Mouse (Mus musculus) MEL (cell line): ENCODE data around the gene Clasrp. TPM values are rescaled to one million over a fixed set of nuclear protein-coding genes. Genes with fewer than 3 reads are reported as not detected.

Experiments used
- DNase-seq: peaks from one replicate; pipeline ENCODE4 v3.0.0; 2011; ENCODE audit warnings: low read depth, low spot score
- H3K27ac ChIP-seq: 2 replicates; pipeline ENCODE4 v1.5.1; 2012; ENCODE audit warnings: low read depth, mild to moderate bottlenecking, control low read depth, low read length, moderate library complexity; ENCODE audit not compliant: control insufficient read depth
- H3K27me3 ChIP-seq, 2 experiments: fragments of 150-350 bp in 1 of 2; sonication (generic) in 1 of 2; 2 replicates each; pipeline ENCODE4 v1.6.1; 2012; ENCODE audit warnings: low read length in 2 of 2, mild to moderate bottlenecking in 2 of 2, improper control_type of control experiment in 1 of 2, moderate library complexity in 1 of 2; ENCODE audit not compliant: insufficient read depth in 2 of 2, control insufficient read depth in 1 of 2
- H3K36me3 ChIP-seq, 2 experiments: 2 replicates each; pipeline ENCODE4 v1.6.1; 2012 to 2014; ENCODE audit warnings: low read length in 2 of 2, improper control_type of control experiment in 1 of 2, inconsistent platforms in 1 of 2, mild to moderate bottlenecking in 1 of 2; ENCODE audit not compliant: insufficient read depth in 2 of 2, control insufficient read depth in 1 of 2
- H3K4me1 ChIP-seq, 2 experiments: fragments of 150-350 bp in 1 of 2; sonication (generic) in 1 of 2; 2 replicates each; pipeline ENCODE4 v1.6.1; 2012; ENCODE audit warnings: low read length in 2 of 2, improper control_type of control experiment in 1 of 2, mild to moderate bottlenecking in 1 of 2; ENCODE audit not compliant: insufficient read depth in 2 of 2, control insufficient read depth in 1 of 2
- H3K4me3 ChIP-seq, 2 experiments: fragments of 150-350 bp in 1 of 2; sonication (generic) in 1 of 2; 2 replicates each; pipeline ENCODE4 v1.5.1; 2012; ENCODE audit warnings: low read depth in 2 of 2, low read length in 2 of 2, mild to moderate bottlenecking in 2 of 2, moderate library complexity in 2 of 2, control low read depth in 1 of 2, improper control_type of control experiment in 1 of 2; ENCODE audit not compliant: control insufficient read depth in 1 of 2, insufficient read depth in 1 of 2
- H3K79me2 ChIP-seq: 2 replicates; pipeline ENCODE4 v1.6.1; 2012; ENCODE audit warnings: mild to moderate bottlenecking, low read length, moderate library complexity; ENCODE audit not compliant: control insufficient read depth, poor library complexity, insufficient read depth
- H3K9ac ChIP-seq: 2 replicates; pipeline ENCODE4 v1.6.1; 2012; ENCODE audit warnings: low read depth, mild to moderate bottlenecking, control low read depth, low read length, moderate library complexity; ENCODE audit not compliant: control insufficient read depth, poor library complexity, severe bottlenecking
- H3K9me3 ChIP-seq: fragments of 150-350 bp; sonication (generic); replicated peaks from 2 replicates; pipeline ENCODE4 v1.6.1; 2012; ENCODE audit warnings: mild to moderate bottlenecking, low read length, improper control_type of control experiment, moderate library complexity; ENCODE audit not compliant: insufficient read depth
- BHLHE40 ChIP-seq: IDR thresholded peaks from 2 replicates; pipeline ENCODE4 v1.6.1; 2012; ENCODE audit warnings: low read depth, mild to moderate bottlenecking, inconsistent platforms, low read length, improper control_type of control experiment, borderline replicate concordance
- CHD1 ChIP-seq: IDR thresholded peaks from 2 replicates; pipeline ENCODE4 v1.6.1; 2012; ENCODE audit warnings: low read depth, mild to moderate bottlenecking, inconsistent platforms, low read length, improper control_type of control experiment
- CHD2 ChIP-seq: IDR thresholded peaks from 2 replicates; pipeline ENCODE4 v1.6.1; 2011; ENCODE audit warnings: low read length, improper control_type of control experiment
- CTCF ChIP-seq, 3 experiments: IDR thresholded peaks in 2 of 3; conservative IDR thresholded peaks in 1 of 3; 2 replicates each; pipeline ENCODE4 v1.5.1; 2011 to 2012; ENCODE audit warnings: low read length in 3 of 3, low read depth in 2 of 3, mild to moderate bottlenecking in 2 of 3, improper control_type of control experiment in 1 of 3, inconsistent platforms in 1 of 3, mixed read lengths in 1 of 3, moderate library complexity in 1 of 3; ENCODE audit not compliant: control insufficient read depth in 1 of 3, insufficient read depth in 1 of 3, poor library complexity in 1 of 3, severe bottlenecking in 1 of 3
- E2F4 ChIP-seq: IDR thresholded peaks from 2 replicates; pipeline ENCODE4 v1.6.1; 2011; ENCODE audit warnings: low read depth, low read length, improper control_type of control experiment, borderline replicate concordance
- EP300 ChIP-seq, 2 experiments: IDR thresholded peaks; 2 replicates each; pipeline ENCODE4 v1.6.1; 2011; ENCODE audit warnings: improper control_type of control experiment in 2 of 2, low read length in 2 of 2, low read depth in 1 of 2, mild to moderate bottlenecking in 1 of 2
- ETS1 ChIP-seq: IDR thresholded peaks from 2 replicates; pipeline ENCODE4 v1.6.1; 2012; ENCODE audit warnings: low read depth, mild to moderate bottlenecking, inconsistent platforms, low read length, improper control_type of control experiment, moderate library complexity
- GATA1 ChIP-seq: IDR thresholded peaks from 2 replicates; pipeline ENCODE4 v1.6.1; 2011; ENCODE audit warnings: low read depth, low read length, improper control_type of control experiment
- HCFC1 ChIP-seq: IDR thresholded peaks from 2 replicates; pipeline ENCODE4 v1.6.1; 2012; ENCODE audit warnings: low read depth, mild to moderate bottlenecking, inconsistent platforms, low read length, improper control_type of control experiment, moderate library complexity
- KAT2A ChIP-seq: conservative IDR thresholded peaks from 2 replicates; pipeline ENCODE4 v1.6.1; 2012; ENCODE audit warnings: low read depth, low read length, improper control_type of control experiment, inconsistent platforms
- MAFK ChIP-seq: IDR thresholded peaks from 2 replicates; pipeline ENCODE4 v1.6.1; 2011; ENCODE audit warnings: low read depth, mild to moderate bottlenecking, low read length, improper control_type of control experiment, borderline replicate concordance
- MAX ChIP-seq: IDR thresholded peaks from 2 replicates; pipeline ENCODE4 v1.6.1; 2011; ENCODE audit warnings: low read length, improper control_type of control experiment
- MEF2A ChIP-seq: IDR thresholded peaks from 2 replicates; pipeline ENCODE4 v1.6.1; 2014; ENCODE audit warnings: low read depth, mild to moderate bottlenecking, inconsistent platforms, low read length, improper control_type of control experiment; ENCODE audit not compliant: poor library complexity, insufficient replicate concordance, severe bottlenecking; ENCODE audit errors: extremely low read depth
- MXI1 ChIP-seq: IDR thresholded peaks from 2 replicates; pipeline ENCODE4 v1.6.1; 2011; ENCODE audit warnings: mild to moderate bottlenecking, low read depth, low read length, improper control_type of control experiment
- MYB ChIP-seq: IDR thresholded peaks from 2 replicates; pipeline ENCODE4 v1.6.1; 2011; ENCODE audit warnings: mild to moderate bottlenecking, low read depth, low read length, improper control_type of control experiment
- MYC ChIP-seq: IDR thresholded peaks from 2 replicates; pipeline ENCODE4 v1.6.1; 2011; ENCODE audit warnings: low read depth, mild to moderate bottlenecking, low read length, improper control_type of control experiment, moderate library complexity
- NELFE ChIP-seq: IDR thresholded peaks from 2 replicates; pipeline ENCODE4 v1.6.1; 2011; ENCODE audit warnings: low read depth, low read length, improper control_type of control experiment
- NRF1 ChIP-seq: IDR thresholded peaks from 2 replicates; pipeline ENCODE4 v1.6.1; 2014; ENCODE audit warnings: low read depth, mild to moderate bottlenecking, inconsistent platforms, low read length, improper control_type of control experiment, moderate library complexity; ENCODE audit not compliant: poor library complexity, insufficient read depth, severe bottlenecking
- POLR2AphosphoS2 ChIP-seq: IDR thresholded peaks from 2 replicates; pipeline ENCODE4 v1.6.1; 2011; ENCODE audit warnings: low read length, improper control_type of control experiment
- POLR2AphosphoS5 ChIP-seq: IDR thresholded peaks from 2 replicates; pipeline ENCODE4 v1.6.1; 2012; ENCODE audit warnings: low read depth, borderline replicate concordance, mild to moderate bottlenecking, inconsistent platforms, low read length, moderate library complexity, mixed read lengths
- RCOR1 ChIP-seq: IDR thresholded peaks from 2 replicates; pipeline ENCODE4 v1.6.1; 2012; ENCODE audit warnings: low read depth, mild to moderate bottlenecking, inconsistent platforms, low read length, improper control_type of control experiment
- TAL1 ChIP-seq: IDR thresholded peaks from 2 replicates; pipeline ENCODE4 v1.6.1; 2012; ENCODE audit warnings: mild to moderate bottlenecking, inconsistent platforms, low read length, moderate library complexity, mixed read lengths
- TBP ChIP-seq: IDR thresholded peaks from 2 replicates; pipeline ENCODE4 v1.8.0; 2011; ENCODE audit warnings: low read depth, low read length, improper control_type of control experiment
- TCF12 ChIP-seq: IDR thresholded peaks from 2 replicates; pipeline ENCODE4 v1.6.1; 2014; ENCODE audit warnings: low read depth, mild to moderate bottlenecking, inconsistent platforms, low read length, improper control_type of control experiment, moderate library complexity
- UBTF ChIP-seq: IDR thresholded peaks from 2 replicates; pipeline ENCODE4 v1.6.1; 2012; ENCODE audit warnings: low read depth, mild to moderate bottlenecking, inconsistent platforms, low read length, improper control_type of control experiment, moderate library complexity, borderline replicate concordance; ENCODE audit not compliant: insufficient read depth
- USF2 ChIP-seq, 2 experiments: IDR thresholded peaks; 2 replicates each; pipeline ENCODE4 v1.6.1; 2011 to 2012; ENCODE audit warnings: improper control_type of control experiment in 2 of 2, low read length in 2 of 2, borderline replicate concordance in 1 of 2, inconsistent platforms in 1 of 2, low read depth in 1 of 2, mild to moderate bottlenecking in 1 of 2; ENCODE audit not compliant: insufficient read depth in 1 of 2
- ZKSCAN1 ChIP-seq: IDR thresholded peaks from 2 replicates; pipeline ENCODE4 v1.6.1; 2012; ENCODE audit warnings: low read depth, mild to moderate bottlenecking, inconsistent platforms, low read length, improper control_type of control experiment, moderate library complexity
- ZMIZ1 ChIP-seq: IDR thresholded peaks from 2 replicates; pipeline ENCODE4 v1.6.1; 2012; ENCODE audit warnings: low read depth, mild to moderate bottlenecking, inconsistent platforms, low read length, improper control_type of control experiment, moderate library complexity
- polyA plus RNA-seq, 2 experiments: library from polyadenylated mRNA; stranded (reverse) in 1 of 2; unstranded in 1 of 2; fragments of >175 nt in 1 of 2; fragments of >200 nt in 1 of 2; gene quantifications; 2 replicates each; pipeline versions ENCODE4 v1.2.1 to v1.2.4; 2012; ENCODE audit warnings: low replicate concordance in 2 of 2, low read depth in 1 of 2; ENCODE audit not compliant: insufficient read length in 2 of 2, insufficient read depth in 1 of 2, missing spikeins in 1 of 2
- total RNA-seq: library from RNA; depleted of rRNA; stranded (reverse); fragments of 300-350 nt; gene quantifications from 2 replicates; pipeline ENCODE4 v1.2.3, GENCODE M21; 2012

Gene Clasrp
- total and polyA plus RNA-seq, 3 experiments = 31.1 to 62.2 TPM; not detected in 1

DNA sequence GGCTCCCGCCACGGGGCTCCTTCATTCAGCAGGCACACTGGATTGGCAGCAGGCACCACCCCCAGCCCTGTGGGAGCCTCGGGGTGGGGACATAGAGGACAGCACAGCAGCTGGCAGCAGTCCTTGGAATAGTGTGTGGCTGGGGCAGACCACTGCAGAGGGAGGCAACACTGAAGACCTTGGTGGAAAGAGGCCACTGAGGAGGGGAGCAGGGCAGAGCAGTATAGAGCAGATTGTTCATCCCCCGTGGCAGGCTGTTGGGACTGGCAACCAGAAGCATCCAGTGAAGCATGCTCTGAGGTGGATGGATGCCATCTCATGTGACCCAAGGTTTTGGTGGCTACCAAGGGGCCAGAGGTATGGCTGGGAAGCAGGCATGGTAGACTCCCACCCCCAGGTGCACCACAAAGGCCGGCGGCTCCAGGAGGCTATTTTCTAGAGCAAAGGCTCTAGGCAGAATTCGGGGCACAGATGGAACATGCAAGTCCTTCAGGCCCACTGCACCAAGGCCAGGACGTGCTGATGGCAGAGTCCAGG is 62.1 kb downstream of the Clasrp start:
- no peaks in the 10 kb centered on the region for H3K9me3 ChIP-seq
- H3K4me1 ChIP-seq = no peaks in the 10 kb centered on the region
- H3K9ac ChIP-seq = no peak overlapping the region
- TF ChIP-seq ETS1 = no peak
- TF ChIP-seq MAFK = no peak
- TF ChIP-seq USF2 (IDR thresholded peaks at IDR 0.05; ENCODE audit: borderline replicate concordance in 1 of 2, insufficient read depth in 1 of 2, low read depth in 1 of 2, low read length in 2 of 2) = no peak
- no peak for TF ChIP-seq EP300 (IDR thresholded peaks at IDR 0.05; ENCODE audit: low read depth in 1 of 2, low read length in 2 of 2)
- TF ChIP-seq TAL1 = no peak
- TF ChIP-seq TCF12 = no peak
- no peak for TF ChIP-seq HCFC1
- TF ChIP-seq MEF2A = no peak
- no peak for TF ChIP-seq ZMIZ1
- TF ChIP-seq GATA1 = no peak
- TF ChIP-seq NRF1 = no peak
- no peak for TF ChIP-seq RCOR1
- TF ChIP-seq MYC = no peak
- no peak for TF ChIP-seq TBP
- TF ChIP-seq NELFE = no peak
- no peak for TF ChIP-seq E2F4
- no peak for TF ChIP-seq MAX
- TF ChIP-seq ZKSCAN1 = no peak
- no peak for TF ChIP-seq UBTF
- H3K4me3 ChIP-seq = no peak overlapping the region
- H3K36me3 ChIP-seq = peaks cover 0 to 2% of the 10 kb centered on the region in 2 experiments; a peak in 1 of 4 replicates
- DNase-seq = no peak
- no peak overlapping the region for H3K27ac ChIP-seq
- H3K27me3 ChIP-seq = no peaks in the 10 kb centered on the region
- peaks cover 32% of the 10 kb centered on the region for H3K79me2 ChIP-seq

GRCm38 (mm10) chr7:19541681-19542154 is 62.6 kb downstream of the Clasrp start:
- Histone ChIP-seq H3K4me3 (no peak overlapping the region), H3K36me3 (peaks cover 0 to 2% of the 10 kb centered on the region in 2 experiments; a peak in 1 of 4 replicates), H3K9me3 (no peaks in the 10 kb centered on the region), H3K4me1 (no peaks in the 10 kb centered on the region), H3K79me2 (peaks cover 28% of the 10 kb centered on the region), H3K27ac (no peak overlapping the region), H3K27me3 (no peaks in the 10 kb centered on the region), H3K9ac (no peak overlapping the region)
- no peak for DNase-seq
- TF ChIP-seq ZMIZ1 (no peak), POLR2AphosphoS5 (no peak), MAX (no peak), KAT2A (no peak), CHD1 (no peak), MYC (no peak), E2F4 (no peak), CTCF (IDR thresholded peaks at IDR 0.05 in 2 of 3, conservative IDR thresholded peaks at IDR 0.05 in 1 of 3; ENCODE audit: control insufficient read depth in 1 of 3, insufficient read depth in 1 of 3, low read depth in 2 of 3, low read length in 3 of 3, poor library complexity in 1 of 3, severe bottlenecking in 1 of 3) (no peak), MAFK (no peak), MYB (no peak), NELFE (no peak), POLR2AphosphoS2 (no peak), CHD2 (no peak), MXI1 (no peak), BHLHE40 (no peak)
